Mouse (Mus musculus): ENCODE measurements around the gene Fkbpl. TPM values are rescaled to one million over a fixed set of nuclear protein-coding genes. Genes with fewer than 3 reads are reported as not detected.

The Fkbpl gene
- polyA plus RNA-seq, 1 experiment from 2014 or later, result 14.5 TPM

GRCm38 (mm10) chr17:34604061-34604508 lies 40.5 kb upstream of the Fkbpl start, which contains the start of gene Agpat1:
Agpat1 (plus strand) TSS chr17:34604262.
- Histone ChIP-seq H3K9me3 (ENCODE audit: low read length) (no peaks in the 10 kb centered on the region), H3K36me3 (ENCODE audit: insufficient read depth, low read length) (no peaks in the 10 kb centered on the region), H3K4me2 (replicated peaks; ENCODE audit: low read depth, low read length) (peak within 1 kb of the TSS; percentile 96), H3K27me3 (replicated peaks; ENCODE audit: insufficient read depth, low read length) (no peaks in the 10 kb centered on the region), H3K4me1 (ENCODE audit: insufficient read depth, low read depth, low read length) (peaks cover 21% of the 10 kb centered on the region), H3K4me3 (ENCODE audit: low read depth, low read length) (peak within 1 kb of the TSS; percentile 81), H3K27ac (ENCODE audit: low read length) (peak within 1 kb of the TSS; percentile 96), H3K9ac (replicated peaks; ENCODE audit: low read depth) (peak within 1 kb of the TSS; percentile 46)
- WGBS, result under 1% methylated on average over 34 of the region's 35 CpGs
- no peak for TF ChIP-seq CTCF (IDR thresholded peaks at IDR 0.05)
- no peak for TF ChIP-seq EP300 (IDR thresholded peaks at IDR 0.05)
- DNase-seq (ENCODE audit: low spot score) (peak; percentile 100), ATAC-seq (peak; percentile 85)

DNA sequence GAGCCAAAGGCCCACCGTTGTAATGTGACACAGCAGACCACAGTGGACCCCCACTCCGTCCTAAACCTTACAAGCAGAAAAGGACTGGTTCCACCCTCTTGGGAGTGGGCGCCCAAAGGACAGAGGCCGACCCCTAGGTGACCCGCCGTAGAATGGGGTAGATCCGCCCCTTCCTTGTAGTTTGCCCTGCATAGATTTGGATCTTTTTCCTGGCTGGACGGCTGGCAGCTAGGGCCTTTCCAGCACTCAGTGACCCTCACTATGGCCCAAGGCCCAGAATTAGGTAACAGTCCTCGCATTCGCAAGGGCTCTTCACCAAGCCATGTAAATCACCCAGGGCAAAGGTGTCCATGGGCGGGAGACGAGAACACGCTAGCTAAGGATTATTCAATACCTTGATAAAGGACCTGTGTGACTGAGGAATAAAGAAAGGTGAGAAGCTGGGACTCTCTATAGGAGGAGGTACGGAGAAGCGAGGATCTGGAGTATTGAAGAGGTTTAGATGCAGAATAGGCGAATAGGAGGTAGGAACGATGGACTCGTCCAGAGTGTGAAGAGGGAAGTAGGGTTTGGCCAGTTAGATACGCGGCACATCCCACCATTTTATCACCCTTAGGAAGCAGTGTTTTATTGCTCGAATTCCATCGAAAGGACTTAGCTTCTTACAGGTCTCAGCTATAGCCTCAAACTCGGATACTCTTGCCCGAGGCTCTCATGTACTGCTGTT lies 39.9 kb upstream of the Fkbpl start:
- peaks cover 21% of the 10 kb centered on the region for H3K4me1 ChIP-seq (ENCODE audit: insufficient read depth, low read depth, low read length)
- H3K27me3 ChIP-seq (replicated peaks; ENCODE audit: insufficient read depth, low read length), result no peaks in the 10 kb centered on the region
- H3K27ac ChIP-seq (ENCODE audit: low read length), result peak overlapping the region; percentile 96
- peak overlapping the region; percentile 81 for H3K4me3 ChIP-seq (ENCODE audit: low read depth, low read length)
- H3K4me2 ChIP-seq (replicated peaks; ENCODE audit: low read depth, low read length), result peak overlapping the region; percentile 96
- 13% methylated on average over 24 of the region's 24 CpGs for WGBS
- no peaks in the 10 kb centered on the region for H3K9me3 ChIP-seq (ENCODE audit: low read length)
- no peaks in the 10 kb centered on the region for H3K36me3 ChIP-seq (ENCODE audit: insufficient read depth, low read length)
- DNase-seq (ENCODE audit: low spot score) (peak; percentile 89), ATAC-seq (peak; percentile 1; the same call in 1 of the 2 replicates)
- TF ChIP-seq CTCF (IDR thresholded peaks at IDR 0.05), result no peak
- TF ChIP-seq EP300 (IDR thresholded peaks at IDR 0.05), result 0 out of 2 replicates have a peak, but pooled peaks have one; percentile 1
- H3K9ac ChIP-seq (replicated peaks; ENCODE audit: low read depth), result peak overlapping the region; percentile 36

- H3K27ac ChIP-seq (ENCODE audit: low read length), result peak overlapping the region; percentile 96
- peaks cover 21% of the 10 kb centered on the region for H3K4me1 ChIP-seq (ENCODE audit: insufficient read depth, low read depth, low read length)
- H3K4me2 ChIP-seq (replicated peaks; ENCODE audit: low read depth, low read length), result peak overlapping the region; percentile 96
- WGBS, result 3% methylated on average over 20 of the region's 30 CpGs
- H3K9me3 ChIP-seq (ENCODE audit: low read length), result no peaks in the 10 kb centered on the region
- DNase-seq (ENCODE audit: low spot score) (peak; percentile 97), ATAC-seq (peak; percentile 33)
- H3K36me3 ChIP-seq (ENCODE audit: insufficient read depth, low read length), result no peaks in the 10 kb centered on the region
- peak overlapping the region; percentile 81 for H3K4me3 ChIP-seq (ENCODE audit: low read depth, low read length)
- peak overlapping the region; percentile 74 for H3K9ac ChIP-seq (replicated peaks; ENCODE audit: low read depth)
- no peak for TF ChIP-seq CTCF (IDR thresholded peaks at IDR 0.05)
- TF ChIP-seq EP300 (IDR thresholded peaks at IDR 0.05), result no peak
- H3K27me3 ChIP-seq (replicated peaks; ENCODE audit: insufficient read depth, low read length), result no peaks in the 10 kb centered on the region
These were observed 39.0 kb upstream of the Fkbpl start for GRCm38 (mm10) chr17:34605609-34606008.

GRCm38 (mm10) chr17:34606186-34607039 lies 38.2 kb upstream of the Fkbpl start:
- ATAC-seq (no peak), DNase-seq (ENCODE audit: low spot score) (peak; percentile 46)
- Histone ChIP-seq H3K36me3 (ENCODE audit: insufficient read depth, low read length) (peaks cover 3% of the 10 kb centered on the region; the same call in 1 of the 2 replicates), H3K4me1 (ENCODE audit: insufficient read depth, low read depth, low read length) (peaks cover 21% of the 10 kb centered on the region), H3K9ac (replicated peaks; ENCODE audit: low read depth) (peak overlapping the region; percentile 74), H3K4me3 (ENCODE audit: low read depth, low read length) (peak overlapping the region; percentile 81), H3K9me3 (ENCODE audit: low read length) (no peaks in the 10 kb centered on the region), H3K4me2 (replicated peaks; ENCODE audit: low read depth, low read length) (peak overlapping the region; percentile 96), H3K27ac (ENCODE audit: low read length) (peak overlapping the region; percentile 96), H3K27me3 (replicated peaks; ENCODE audit: insufficient read depth, low read length) (no peaks in the 10 kb centered on the region)
- no peak for TF ChIP-seq EP300 (IDR thresholded peaks at IDR 0.05)
- WGBS, result 10% methylated on average over 29 of the region's 32 CpGs

DNA sequence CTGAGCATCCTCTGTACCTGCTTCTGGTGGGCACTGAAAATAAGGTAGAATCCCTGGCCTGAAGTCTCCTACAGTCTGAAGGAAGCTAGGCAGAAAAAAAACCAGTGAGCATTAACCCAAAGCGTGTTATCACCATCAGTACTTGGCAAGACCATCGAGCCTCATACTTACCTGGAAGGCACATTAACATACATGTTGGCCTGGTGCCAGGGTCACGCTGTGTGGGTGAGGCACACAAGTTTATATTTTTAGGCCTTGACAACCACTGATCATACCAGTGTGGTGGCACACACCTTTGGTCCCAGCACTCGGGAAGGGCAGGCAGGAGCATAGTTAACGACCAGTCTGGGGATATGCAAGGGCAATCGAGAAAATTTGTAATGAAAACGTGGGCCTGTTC lies 36.6 kb upstream of the Fkbpl start:
- ATAC-seq, result no peak
- Histone ChIP-seq H3K4me3 (ENCODE audit: low read depth, low read length) (no peak overlapping the region), H3K9me3 (ENCODE audit: low read length) (no peaks in the 10 kb centered on the region), H3K27ac (ENCODE audit: low read length) (no peak overlapping the region), H3K4me2 (replicated peaks; ENCODE audit: low read depth, low read length) (no peak overlapping the region), H3K27me3 (replicated peaks; ENCODE audit: insufficient read depth, low read length) (no peaks in the 10 kb centered on the region), H3K4me1 (ENCODE audit: insufficient read depth, low read depth, low read length) (peaks cover 12% of the 10 kb centered on the region), H3K9ac (replicated peaks; ENCODE audit: low read depth) (no peak overlapping the region), H3K36me3 (ENCODE audit: insufficient read depth, low read length) (peaks cover 11% of the 10 kb centered on the region)
- no peak for TF ChIP-seq EP300 (IDR thresholded peaks at IDR 0.05)
- TF ChIP-seq CTCF (IDR thresholded peaks at IDR 0.05), result no peak
- no peak for DNase-seq (ENCODE audit: low spot score)
- 66% methylated on average over 7 of the region's 7 CpGs for WGBS

- H3K4me2 ChIP-seq (replicated peaks; ENCODE audit: low read depth, low read length), result no peak overlapping the region
- no peak overlapping the region for H3K9ac ChIP-seq (replicated peaks; ENCODE audit: low read depth)
- H3K9me3 ChIP-seq (ENCODE audit: low read length), result no peaks in the 10 kb centered on the region
- H3K4me3 ChIP-seq (ENCODE audit: low read depth, low read length), result no peak overlapping the region
- peaks cover 19% of the 10 kb centered on the region for H3K36me3 ChIP-seq (ENCODE audit: insufficient read depth, low read length)
- TF ChIP-seq CTCF (IDR thresholded peaks at IDR 0.05) (no peak), EP300 (IDR thresholded peaks at IDR 0.05) (no peak)
- ATAC-seq, result no peak
- DNase-seq (ENCODE audit: low spot score), result no peak
- H3K4me1 ChIP-seq (ENCODE audit: insufficient read depth, low read depth, low read length), result 0 out of 2 replicates have a peak, but pooled peaks cover 5% of the 10 kb centered on the region
- WGBS, result 87% methylated on average over 8 of the region's 8 CpGs
- no peak overlapping the region for H3K27ac ChIP-seq (ENCODE audit: low read length)
- H3K27me3 ChIP-seq (replicated peaks; ENCODE audit: insufficient read depth, low read length), result no peaks in the 10 kb centered on the region
These were observed 33.5 kb upstream of the Fkbpl start for GRCm38 (mm10) chr17:34611050-34611449.

All from lung, postnatal 0 days (tissue).